Mouse (Mus musculus): ENCODE measurements around the gene Mgme1. TPM values are rescaled to one million over a fixed set of nuclear protein-coding genes. Genes with fewer than 3 reads are reported as not detected.

Mgme1 gene
- polyA plus RNA-seq, 1 experiment from 2014 or later: 17.2 TPM

DNA sequence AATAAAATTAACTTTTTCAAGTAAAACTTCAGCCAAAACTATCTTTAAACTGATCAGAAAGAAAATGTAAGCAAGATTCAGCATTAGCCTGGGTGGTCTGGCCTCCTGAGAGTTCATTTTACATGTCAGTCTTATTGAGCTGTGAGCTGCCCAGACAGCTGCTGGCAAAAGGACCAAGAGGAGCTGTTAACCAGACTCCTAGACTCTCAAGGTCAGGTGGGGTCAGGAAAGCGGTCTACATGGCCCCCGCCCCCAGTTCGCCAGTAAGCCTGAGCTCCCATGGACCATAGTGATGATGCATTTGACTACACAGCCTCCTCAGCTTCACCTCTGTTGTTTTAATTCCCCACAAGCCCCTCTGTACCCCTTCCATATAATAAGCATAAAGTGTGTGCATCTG lies 34.7 kb upstream of the Mgme1 start:
- WGBS: 56% methylated on average over 3 of the region's 3 CpGs
- H3K4me1 ChIP-seq (replicated peaks; ENCODE audit: control insufficient read depth, insufficient read depth, low read length): no peaks in the 10 kb centered on the region
- no peaks in the 10 kb centered on the region for H3K9me3 ChIP-seq (ENCODE audit: control insufficient read depth, low read length)
- ATAC-seq (ENCODE audit: low FRiP score) (no peak), DNase-seq (ENCODE audit: low spot score) (no peak)
- H3K4me2 ChIP-seq (replicated peaks; ENCODE audit: low read depth, low read length): no peak overlapping the region
- no peaks in the 10 kb centered on the region for H3K27me3 ChIP-seq (ENCODE audit: control insufficient read depth, insufficient read depth, low read length)
- no peak overlapping the region for H3K4me3 ChIP-seq (ENCODE audit: low read depth, low read length)
- no peak overlapping the region for H3K27ac ChIP-seq (ENCODE audit: low read depth, low read length)
- no peaks in the 10 kb centered on the region for H3K36me3 ChIP-seq (ENCODE audit: control insufficient read depth, insufficient read depth, low read length)
- no peak overlapping the region for H3K9ac ChIP-seq (ENCODE audit: low read depth, low read length)

DNA sequence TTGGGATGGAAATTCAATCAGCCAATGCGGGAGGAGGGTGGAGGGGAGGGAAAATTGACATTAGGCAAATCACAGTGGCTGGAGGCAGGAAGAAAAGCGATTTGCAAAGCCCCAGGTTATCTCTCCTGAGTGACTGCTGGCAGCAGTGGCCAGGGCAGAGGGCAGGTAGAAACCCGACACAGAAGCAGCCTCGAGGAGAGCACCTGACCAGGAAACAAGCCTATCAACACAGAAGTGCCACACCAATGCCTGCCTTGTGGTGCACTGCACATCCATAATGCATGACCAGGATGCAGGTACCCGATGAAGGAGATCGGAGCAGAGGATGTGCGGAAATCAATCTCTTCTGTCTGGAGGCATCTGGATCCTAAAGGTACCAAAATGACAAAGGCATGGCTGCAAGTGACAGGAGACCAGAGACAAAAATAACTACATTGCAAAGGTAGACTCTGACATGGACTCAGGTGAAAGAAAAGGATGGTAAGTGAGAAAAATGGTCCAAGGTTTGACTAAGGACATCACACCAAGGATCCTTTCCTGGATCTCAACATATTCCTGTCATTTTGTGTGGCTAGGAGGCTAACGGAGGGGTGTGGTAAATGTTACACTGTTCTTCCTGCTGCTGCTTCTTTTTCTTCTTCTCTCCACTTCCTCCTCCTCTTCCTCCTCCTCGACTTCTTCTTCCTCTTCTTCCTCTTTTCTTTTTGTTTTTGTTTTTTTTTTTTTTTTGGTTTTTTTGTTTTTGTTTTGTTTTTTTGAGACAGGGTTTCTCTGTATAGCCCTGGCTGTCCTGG lies 33.5 kb upstream of the Mgme1 start:
- WGBS: 64% methylated on average over 9 of the region's 9 CpGs
- Histone ChIP-seq H3K4me1 (replicated peaks; ENCODE audit: control insufficient read depth, insufficient read depth, low read length) (no peaks in the 10 kb centered on the region), H3K4me2 (replicated peaks; ENCODE audit: low read depth, low read length) (no peak overlapping the region), H3K9me3 (ENCODE audit: control insufficient read depth, low read length) (no peaks in the 10 kb centered on the region), H3K27me3 (ENCODE audit: control insufficient read depth, insufficient read depth, low read length) (no peaks in the 10 kb centered on the region), H3K4me3 (ENCODE audit: low read depth, low read length) (no peak overlapping the region), H3K36me3 (ENCODE audit: control insufficient read depth, insufficient read depth, low read length) (no peaks in the 10 kb centered on the region), H3K9ac (ENCODE audit: low read depth, low read length) (no peak overlapping the region), H3K27ac (ENCODE audit: low read depth, low read length) (no peak overlapping the region)
- ATAC-seq (ENCODE audit: low FRiP score) (no peak), DNase-seq (ENCODE audit: low spot score) (no peak)

GRCm38 (mm10) chr2:144238341-144238740 lies 32.1 kb upstream of the Mgme1 start:
- Histone ChIP-seq H3K27me3 (ENCODE audit: control insufficient read depth, insufficient read depth, low read length) (no peaks in the 10 kb centered on the region), H3K9ac (ENCODE audit: low read depth, low read length) (no peak overlapping the region), H3K4me2 (replicated peaks; ENCODE audit: low read depth, low read length) (no peak overlapping the region), H3K4me1 (replicated peaks; ENCODE audit: control insufficient read depth, insufficient read depth, low read length) (no peaks in the 10 kb centered on the region), H3K36me3 (ENCODE audit: control insufficient read depth, insufficient read depth, low read length) (no peaks in the 10 kb centered on the region), H3K9me3 (ENCODE audit: control insufficient read depth, low read length) (no peaks in the 10 kb centered on the region), H3K4me3 (ENCODE audit: low read depth, low read length) (no peak overlapping the region), H3K27ac (ENCODE audit: low read depth, low read length) (no peak overlapping the region)
- DNase-seq (ENCODE audit: low spot score): no peak
- 80% methylated on average over 6 of the region's 6 CpGs for WGBS
- ATAC-seq (ENCODE audit: low FRiP score): no peak

GRCm38 (mm10) chr2:144239318-144239717 lies 31.1 kb upstream of the Mgme1 start:
- no peak for DNase-seq (ENCODE audit: low spot score)
- no peaks in the 10 kb centered on the region for H3K36me3 ChIP-seq (ENCODE audit: control insufficient read depth, insufficient read depth, low read length)
- H3K9ac ChIP-seq (ENCODE audit: low read depth, low read length): no peak overlapping the region
- no peak for ATAC-seq (ENCODE audit: low FRiP score)
- H3K4me1 ChIP-seq (replicated peaks; ENCODE audit: control insufficient read depth, insufficient read depth, low read length): no peaks in the 10 kb centered on the region
- H3K4me3 ChIP-seq (ENCODE audit: low read depth, low read length): no peak overlapping the region
- H3K27me3 ChIP-seq (ENCODE audit: control insufficient read depth, insufficient read depth, low read length): no peaks in the 10 kb centered on the region
- H3K27ac ChIP-seq (ENCODE audit: low read depth, low read length): no peak overlapping the region
- H3K4me2 ChIP-seq (replicated peaks; ENCODE audit: low read depth, low read length): no peak overlapping the region
- H3K9me3 ChIP-seq (ENCODE audit: control insufficient read depth, low read length): no peaks in the 10 kb centered on the region
- 59% methylated on average over 2 of the region's 2 CpGs for WGBS

DNA sequence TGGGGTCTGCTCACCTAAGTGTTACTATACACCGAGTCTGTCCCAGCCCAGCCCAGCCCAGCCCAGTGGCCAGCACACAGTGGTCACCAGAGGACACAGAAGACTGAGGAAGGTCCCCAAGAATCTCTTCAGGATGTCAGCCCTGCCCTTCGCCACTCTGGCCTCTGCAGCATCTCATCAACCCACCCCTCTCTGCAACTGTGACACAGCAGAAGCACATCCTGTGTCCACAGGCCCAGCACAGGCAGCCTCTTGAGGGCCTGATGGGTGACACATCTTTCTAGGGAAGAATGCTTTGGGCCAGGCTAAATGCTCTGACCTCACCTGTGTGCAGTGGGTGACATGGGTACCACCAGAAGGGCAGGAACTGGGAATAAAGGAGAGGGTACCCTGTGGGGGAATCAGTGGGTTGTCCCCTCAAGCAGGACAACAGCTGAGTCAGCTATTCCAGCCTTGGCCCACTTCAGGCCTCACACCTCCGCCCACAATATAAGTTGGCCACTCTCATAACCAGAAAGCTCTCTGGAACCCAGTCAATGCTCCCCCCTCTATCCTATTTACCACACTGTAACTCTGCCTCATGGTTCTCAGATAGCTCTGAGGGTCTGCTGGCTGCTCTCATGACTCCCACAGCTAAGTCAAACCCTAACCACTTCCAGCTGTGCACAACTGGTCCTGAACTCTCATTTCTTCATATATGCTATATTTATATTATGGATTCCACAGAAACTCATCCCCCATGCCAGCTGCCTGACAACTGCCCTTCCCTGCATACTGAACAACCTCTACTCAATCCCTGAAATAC lies 30.2 kb upstream of the Mgme1 start:
- H3K27me3 ChIP-seq (ENCODE audit: control insufficient read depth, insufficient read depth, low read length): no peaks in the 10 kb centered on the region
- no peaks in the 10 kb centered on the region for H3K4me1 ChIP-seq (replicated peaks; ENCODE audit: control insufficient read depth, insufficient read depth, low read length)
- no peak for ATAC-seq (ENCODE audit: low FRiP score)
- DNase-seq (ENCODE audit: low spot score): no peak
- H3K4me3 ChIP-seq (ENCODE audit: low read depth, low read length): no peak overlapping the region
- no peaks in the 10 kb centered on the region for H3K36me3 ChIP-seq (ENCODE audit: control insufficient read depth, insufficient read depth, low read length)
- WGBS: 91% methylated on average over 3 of the region's 3 CpGs
- no peak overlapping the region for H3K9ac ChIP-seq (ENCODE audit: low read depth, low read length)
- H3K4me2 ChIP-seq (replicated peaks; ENCODE audit: low read depth, low read length): no peak overlapping the region
- no peak overlapping the region for H3K27ac ChIP-seq (ENCODE audit: low read depth, low read length)
- no peaks in the 10 kb centered on the region for H3K9me3 ChIP-seq (ENCODE audit: control insufficient read depth, low read length)

- H3K27ac ChIP-seq (ENCODE audit: low read depth, low read length): no peak overlapping the region
- H3K9ac ChIP-seq (ENCODE audit: low read depth, low read length): no peak overlapping the region
- no peak for ATAC-seq (ENCODE audit: low FRiP score)
- 66% methylated on average over 7 of the region's 7 CpGs for WGBS
- H3K4me2 ChIP-seq (replicated peaks; ENCODE audit: low read depth, low read length): no peak overlapping the region
- no peaks in the 10 kb centered on the region for H3K4me1 ChIP-seq (replicated peaks; ENCODE audit: control insufficient read depth, insufficient read depth, low read length)
- H3K9me3 ChIP-seq (ENCODE audit: control insufficient read depth, low read length): no peaks in the 10 kb centered on the region
- H3K36me3 ChIP-seq (ENCODE audit: control insufficient read depth, insufficient read depth, low read length): no peaks in the 10 kb centered on the region
- H3K4me3 ChIP-seq (ENCODE audit: low read depth, low read length): no peak overlapping the region
- no peak for DNase-seq (ENCODE audit: low spot score)
- no peaks in the 10 kb centered on the region for H3K27me3 ChIP-seq (ENCODE audit: control insufficient read depth, insufficient read depth, low read length)
Observed at GRCm38 (mm10) chr2:144245464-144245863, 25.0 kb upstream of the Mgme1 start.

DNA sequence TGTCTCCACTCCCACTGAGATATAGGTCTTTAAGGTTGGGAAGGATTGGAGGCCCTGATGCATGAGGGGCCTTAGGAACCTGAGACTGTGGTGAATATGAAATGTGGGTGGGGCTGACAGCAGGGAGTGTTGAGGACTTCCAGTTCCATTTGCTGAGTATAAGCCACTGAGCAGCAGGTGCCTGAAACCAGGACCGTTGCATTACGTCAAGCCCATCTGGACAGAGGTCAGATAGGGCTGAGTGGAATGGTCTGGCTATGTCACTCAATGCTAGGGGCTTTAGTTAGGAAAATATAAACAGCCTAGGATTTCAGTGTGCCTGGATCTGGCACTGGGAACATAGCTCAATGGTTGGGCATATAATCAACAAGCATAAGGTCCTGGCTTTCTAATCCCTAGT lies 24.2 kb upstream of the Mgme1 start:
- no peaks in the 10 kb centered on the region for H3K4me1 ChIP-seq (replicated peaks; ENCODE audit: control insufficient read depth, insufficient read depth, low read length)
- no peak overlapping the region for H3K4me2 ChIP-seq (replicated peaks; ENCODE audit: low read depth, low read length)
- no peaks in the 10 kb centered on the region for H3K36me3 ChIP-seq (ENCODE audit: control insufficient read depth, insufficient read depth, low read length)
- no peak overlapping the region for H3K27ac ChIP-seq (ENCODE audit: low read depth, low read length)
- no peak overlapping the region for H3K9ac ChIP-seq (ENCODE audit: low read depth, low read length)
- no peaks in the 10 kb centered on the region for H3K9me3 ChIP-seq (ENCODE audit: control insufficient read depth, low read length)
- WGBS: 80% methylated on average over 2 of the region's 2 CpGs
- no peak for DNase-seq (ENCODE audit: low spot score)
- ATAC-seq (ENCODE audit: low FRiP score): no peak
- H3K27me3 ChIP-seq (ENCODE audit: control insufficient read depth, insufficient read depth, low read length): no peaks in the 10 kb centered on the region
- H3K4me3 ChIP-seq (ENCODE audit: low read depth, low read length): no peak overlapping the region

GRCm38 (mm10) chr2:144247337-144247978 lies 23.0 kb upstream of the Mgme1 start:
- no peak overlapping the region for H3K27ac ChIP-seq (ENCODE audit: low read depth, low read length)
- WGBS: 51% methylated on average over 5 of the region's 5 CpGs
- H3K4me3 ChIP-seq (ENCODE audit: low read depth, low read length): no peak overlapping the region
- no peaks in the 10 kb centered on the region for H3K9me3 ChIP-seq (ENCODE audit: control insufficient read depth, low read length)
- ATAC-seq (ENCODE audit: low FRiP score) (peak; percentile 25; the same call in 1 of the 2 replicates), DNase-seq (ENCODE audit: low spot score) (no peak)
- no peaks in the 10 kb centered on the region for H3K36me3 ChIP-seq (ENCODE audit: control insufficient read depth, insufficient read depth, low read length)
- no peak overlapping the region for H3K4me2 ChIP-seq (replicated peaks; ENCODE audit: low read depth, low read length)
- H3K9ac ChIP-seq (ENCODE audit: low read depth, low read length): no peak overlapping the region
- H3K27me3 ChIP-seq (ENCODE audit: control insufficient read depth, insufficient read depth, low read length): no peaks in the 10 kb centered on the region
- no peaks in the 10 kb centered on the region for H3K4me1 ChIP-seq (replicated peaks; ENCODE audit: control insufficient read depth, insufficient read depth, low read length)
